Mouse (Mus musculus): ENCODE results near the gene Olfr1307. TPM values are rescaled to one million over a fixed set of nuclear protein-coding genes. Genes with fewer than 3 reads are reported as not detected.

Olfr1307 gene
- not detected for total RNA-seq (2021)
- long read RNA-seq, experiment 1, result 0 reads
- long read RNA-seq, experiment 2, result 0 reads

DNA sequence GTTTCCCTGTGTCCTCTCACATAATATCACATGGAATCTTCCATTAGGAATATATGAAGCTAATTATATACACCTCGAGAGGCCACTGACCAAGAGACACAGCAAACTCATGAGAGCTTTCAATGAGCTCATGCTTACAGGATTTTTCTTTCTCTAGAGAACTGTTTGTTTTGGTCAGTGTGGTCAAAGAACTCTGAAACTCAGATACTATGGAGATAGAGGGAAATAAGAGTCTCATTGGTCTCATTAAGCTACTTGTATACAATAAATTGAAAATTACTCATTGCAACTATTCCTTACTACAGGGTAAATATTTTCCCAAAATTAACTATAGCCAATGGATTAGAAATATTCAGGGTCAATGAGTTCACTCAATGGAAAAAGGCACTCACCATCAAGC, at the start of gene Olfr1307:
Olfr1307 (minus strand) TSS at position 101 of the 400 bp plus-strand sequence.
- DNase-seq, result no peak

GRCm38 (mm10) chr2:111990181-111990580, 40.9 kb upstream of the Olfr1307 start, which contains the start of gene Olfr1309:
Gene Olfr1309, minus strand, starts transcription at chr2:111990281.
- no peak for DNase-seq

- no peak for DNase-seq
Observed at GRCm38 (mm10) chr2:111964844-111965243, 15.6 kb upstream of the Olfr1307 start, which contains the start of gene Olfr1308. Gene Olfr1308, minus strand, starts transcription at chr2:111964944.

DNA sequence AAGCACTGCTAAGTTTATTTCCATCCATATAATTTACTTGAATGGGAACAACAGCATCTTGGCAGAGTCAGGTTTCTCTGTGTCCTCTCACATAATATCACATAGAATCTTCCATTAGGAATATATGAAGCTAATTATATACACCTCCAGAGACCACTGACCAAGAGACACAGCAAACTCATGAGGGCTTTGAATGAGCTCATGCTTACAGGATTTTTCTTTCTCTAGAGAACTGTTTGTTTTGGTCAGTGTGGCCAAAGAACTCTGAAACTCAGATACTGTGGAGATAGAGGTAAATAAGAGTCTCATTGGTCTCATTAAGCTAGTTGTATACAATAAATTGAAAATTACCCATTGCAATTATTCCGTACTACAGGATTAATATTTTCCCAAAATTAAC, 33.1 kb downstream of the Olfr1307 start, which contains the start of gene Olfr1306:
Olfr1306 (minus strand) TSS at position 101 of the 400 bp plus-strand sequence.
- DNase-seq, result no peak

Other genes starting within 250 kb of the Olfr1307 start
- gene Olfr1301, start 198.4 kb downstream of the Olfr1307 start, total RNA-seq (2021), result not detected
- not detected for gene Olfr1302, start 172.0 kb downstream of the Olfr1307 start, total RNA-seq (2021)
- gene Olfr1303, start 129.1 kb downstream of the Olfr1307 start, total RNA-seq (2021), result not detected
- gene Olfr1305, start 72.3 kb downstream of the Olfr1307 start, total RNA-seq (2021), result not detected
- gene Olfr1306, start 33.2 kb downstream of the Olfr1307 start, total RNA-seq (2021), result not detected
- not detected for gene Olfr1308, start 15.5 kb upstream of the Olfr1307 start, total RNA-seq (2021)
- not detected for gene Olfr1309, start 40.8 kb upstream of the Olfr1307 start, total RNA-seq (2021)
- gene Olfr1310, start 63.3 kb upstream of the Olfr1307 start, total RNA-seq (2021), result not detected
- not detected for gene Olfr1311, start 75.0 kb upstream of the Olfr1307 start, total RNA-seq (2021)
- not detected for gene Olfr1312, start 100.8 kb upstream of the Olfr1307 start, total RNA-seq (2021)
- not detected for gene Olfr1313, start 128.4 kb upstream of the Olfr1307 start, total RNA-seq (2021)
- gene Olfr1314, start 147.3 kb upstream of the Olfr1307 start, total RNA-seq (2021), result not detected
- not detected for gene Olfr1315-ps1, start 166.0 kb upstream of the Olfr1307 start, total RNA-seq (2021)
- not detected for gene Olfr1316, start 185.5 kb upstream of the Olfr1307 start, total RNA-seq (2021)
- gene Olfr1317, start 190.9 kb upstream of the Olfr1307 start, total RNA-seq (2021), result not detected
- not detected for gene Olfr1318, start 204.8 kb upstream of the Olfr1307 start, total RNA-seq (2021)